Mouse (Mus musculus): ENCODE results near the gene Pde4b.

GRCm38 (mm10) chr4:102321340-102321739 lies 234.0 kb downstream of the Pde4b start:
- TF ChIP-seq CEBPB (IDR thresholded peaks at IDR 0.05; ENCODE audit: insufficient read depth, poor library complexity, severe bottlenecking) = no peak
- no peak for TF ChIP-seq POLR2A (IDR thresholded peaks at IDR 0.05; ENCODE audit: insufficient read length, low read depth)
- no peak for TF ChIP-seq E2F4 (IDR thresholded peaks at IDR 0.05; ENCODE audit: insufficient read depth)
- TF ChIP-seq TCF12 (IDR thresholded peaks at IDR 0.05; ENCODE audit: insufficient read depth, poor library complexity, severe bottlenecking) = no peak
- no peak for TF ChIP-seq MAX (IDR thresholded peaks at IDR 0.05; ENCODE audit: low read depth)
- TF ChIP-seq USF1 (IDR thresholded peaks at IDR 0.05; ENCODE audit: low read depth) = no peak
- no peak for TF ChIP-seq TCF3 (IDR thresholded peaks at IDR 0.05; ENCODE audit: insufficient read length, low read depth)
- TF ChIP-seq MYOD1 (IDR thresholded peaks at IDR 0.05; ENCODE audit: control insufficient read depth in 1 of 3, insufficient read length in 2 of 3, low read depth in 2 of 3) = no peak
- TF ChIP-seq POLR2AphosphoS2 (IDR thresholded peaks at IDR 0.05; ENCODE audit: insufficient read length, low read depth) = no peak

Measured in myocyte (in vitro differentiated cells).